Mouse (Mus musculus) midbrain, embryonic 16.5 days (tissue): ENCODE measurements around the gene Plpp1. TPM values are rescaled to one million over a fixed set of nuclear protein-coding genes. Genes with fewer than 3 reads are reported as not detected.

Experiments used
- ATAC-seq: fragments of 200-750 bp; cut with Nextera tagmentation; 2 replicates; pipeline ENCODE4 v1.8.0; 2017; ENCODE audit warnings: moderate TSS enrichment
- H3K27ac ChIP-seq: fragments of 300-500 bp; sonication (generic); 2 replicates; pipeline ENCODE4 v1.5.1; 2014; ENCODE audit warnings: mild to moderate bottlenecking, low read length, mixed read lengths
- H3K27me3 ChIP-seq: fragments of 300-500 bp; sonication (generic); 2 replicates; pipeline ENCODE4 v1.6.1; 2014; ENCODE audit warnings: low read depth, low read length, mixed read lengths; ENCODE audit not compliant: control insufficient read depth, insufficient read depth
- H3K36me3 ChIP-seq: fragments of 300-500 bp; sonication (generic); 2 replicates; pipeline ENCODE4 v1.6.1; 2014; ENCODE audit warnings: mild to moderate bottlenecking, low read length, moderate library complexity, mixed read lengths; ENCODE audit not compliant: control insufficient read depth, insufficient read depth
- H3K4me1 ChIP-seq: fragments of 300-500 bp; sonication (generic); 2 replicates; pipeline ENCODE4 v1.6.1; 2014; ENCODE audit warnings: mild to moderate bottlenecking, low read length, mixed read lengths; ENCODE audit not compliant: control insufficient read depth, insufficient read depth
- H3K4me2 ChIP-seq: fragments of 300-500 bp; sonication (generic); 2 replicates; pipeline ENCODE4 v1.6.1; 2014; ENCODE audit warnings: mild to moderate bottlenecking, low read length, mixed read lengths
- H3K4me3 ChIP-seq: fragments of 300-500 bp; sonication (generic); 2 replicates; pipeline ENCODE4 v1.5.1; 2014; ENCODE audit warnings: low read depth, mild to moderate bottlenecking, low read length, moderate library complexity, mixed read lengths
- H3K9ac ChIP-seq: fragments of 300-500 bp; sonication (generic); 2 replicates; pipeline ENCODE4 v1.6.1; 2014; ENCODE audit warnings: low read depth, low read length, mixed read lengths
- H3K9me3 ChIP-seq: fragments of 300-500 bp; sonication (generic); replicated peaks from 2 replicates; pipeline ENCODE4 v1.6.1; 2014; ENCODE audit warnings: mild to moderate bottlenecking, low read length, mixed read lengths; ENCODE audit not compliant: control insufficient read depth, poor library complexity, severe bottlenecking
- WGBS: fragments of 180-500 bp; shearing (Covaris S2); extraction: QIAGEN DNeasy Blood & Tissue Kit; methylation state at CpG from one replicate; pipeline ENCODE4 v1.1.7; 2014; 5-methylcytosine and 5-hydroxymethylcytosine counted together
- polyA plus RNA-seq: library from polyadenylated mRNA; unstranded; fragments of >200 nt; fragmentation: Nextera tagmentation; extraction: Ambion mirVana; gene quantifications from 2 replicates; pipeline ENCODE4 v1.2.1, GENCODE M21; 2015

Plpp1 gene
- polyA plus RNA-seq, 1 experiment from 2014 or later, result 69.5 TPM

DNA sequence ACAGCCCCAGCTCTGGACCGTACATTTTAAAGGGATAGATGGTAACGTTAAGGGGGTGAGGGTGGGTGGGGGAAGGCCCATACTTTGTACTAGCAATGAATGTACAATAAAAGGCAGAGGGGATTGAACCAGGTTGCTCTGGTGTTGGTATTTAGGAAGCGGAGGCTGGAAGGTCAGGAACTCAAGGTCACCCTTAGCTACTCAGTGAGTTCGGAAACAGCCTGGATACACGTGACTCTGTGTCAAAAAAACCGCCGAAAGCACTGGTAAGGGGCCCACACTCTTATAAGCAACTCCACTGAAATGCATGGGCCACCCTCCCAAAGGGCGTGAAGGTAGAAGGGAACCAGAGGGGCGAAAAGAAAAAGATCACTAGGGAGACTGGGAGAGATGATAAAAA lies 41.2 kb upstream of the Plpp1 start:
- Histone ChIP-seq H3K9me3 (no peaks in the 10 kb centered on the region; the same call in 1 of the 2 replicates), H3K9ac (no peak overlapping the region), H3K27ac (no peak overlapping the region), H3K27me3 (no peaks in the 10 kb centered on the region), H3K36me3 (no peaks in the 10 kb centered on the region), H3K4me2 (no peak overlapping the region), H3K4me1 (0 out of 2 replicates have a peak, but pooled peaks cover 2% of the 10 kb centered on the region), H3K4me3 (no peak overlapping the region)
- 86% methylated on average over 9 of the region's 9 CpGs for WGBS
- ATAC-seq, result no peak

- Histone ChIP-seq H3K4me3 (no peak overlapping the region), H3K36me3 (no peaks in the 10 kb centered on the region), H3K9me3 (no peaks in the 10 kb centered on the region; the same call in 1 of the 2 replicates), H3K4me1 (0 out of 2 replicates have a peak, but pooled peaks cover 2% of the 10 kb centered on the region), H3K27ac (no peak overlapping the region), H3K27me3 (no peaks in the 10 kb centered on the region), H3K9ac (no peak overlapping the region), H3K4me2 (no peak overlapping the region)
- ATAC-seq, result no peak
- whole genome bisulfite sequencing, result 68% methylated on average over 15 of the region's 15 CpGs
Measured at GRCm38 (mm10) chr13:112759777-112760537, 40.6 kb upstream of the Plpp1 start.

DNA sequence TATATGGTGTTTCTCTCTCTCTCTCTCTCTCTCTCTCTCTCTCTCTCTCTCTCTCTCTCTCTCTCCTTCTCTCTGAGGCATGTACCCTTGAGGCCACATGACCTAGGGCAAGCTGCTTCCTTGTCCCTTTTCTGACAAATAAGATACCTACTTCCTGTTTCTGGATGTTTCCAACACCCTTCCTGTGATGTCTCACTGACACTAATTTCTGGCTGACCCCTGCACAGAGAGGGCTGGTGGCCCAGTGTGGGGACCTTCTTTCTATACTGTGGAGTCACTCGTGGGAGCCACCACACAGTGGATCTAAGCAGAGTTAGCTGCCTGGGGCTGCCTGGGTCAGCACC lies 40.1 kb upstream of the Plpp1 start:
- no peaks in the 10 kb centered on the region; the same call in 1 of the 2 replicates for H3K9me3 ChIP-seq
- H3K27me3 ChIP-seq, result no peaks in the 10 kb centered on the region
- ATAC-seq, result no peak
- 46% methylated on average over 1 of the region's 1 CpGs for WGBS
- H3K36me3 ChIP-seq, result no peaks in the 10 kb centered on the region
- 0 out of 2 replicates have a peak, but pooled peaks cover 2% of the 10 kb centered on the region for H3K4me1 ChIP-seq
- no peak overlapping the region for H3K4me2 ChIP-seq
- no peak overlapping the region for H3K9ac ChIP-seq
- H3K27ac ChIP-seq, result no peak overlapping the region
- H3K4me3 ChIP-seq, result no peak overlapping the region

GRCm38 (mm10) chr13:112761787-112762186 lies 38.8 kb upstream of the Plpp1 start:
- Histone ChIP-seq H3K4me1 (no peaks in the 10 kb centered on the region), H3K9me3 (peaks cover 3% of the 10 kb centered on the region; the same call in 1 of the 2 replicates), H3K27me3 (no peaks in the 10 kb centered on the region), H3K9ac (no peak overlapping the region), H3K27ac (no peak overlapping the region), H3K4me2 (no peak overlapping the region), H3K4me3 (no peak overlapping the region), H3K36me3 (no peaks in the 10 kb centered on the region)
- WGBS, result 76% methylated on average over 1 of the region's 1 CpGs
- ATAC-seq, result no peak

DNA sequence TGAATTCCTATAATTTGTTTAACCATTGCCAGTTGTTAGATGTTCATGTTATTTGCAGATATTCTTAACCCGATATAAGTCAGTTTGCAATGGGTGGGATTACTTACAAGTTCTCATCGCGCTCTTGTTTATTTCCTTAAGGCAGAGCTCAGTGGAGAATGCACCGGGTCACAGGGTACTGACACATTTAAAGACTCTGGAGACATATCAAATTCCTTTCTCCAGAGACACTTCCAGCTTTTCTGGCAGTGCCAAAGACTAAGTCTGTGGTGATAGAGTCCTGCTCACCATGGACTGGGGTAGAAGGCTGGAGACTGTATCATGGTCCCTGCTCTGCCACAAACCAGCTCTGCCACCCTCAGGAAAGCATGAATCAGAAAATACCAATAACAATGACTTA lies 38.0 kb upstream of the Plpp1 start:
- Histone ChIP-seq H3K36me3 (no peaks in the 10 kb centered on the region), H3K9me3 (peaks cover 9% of the 10 kb centered on the region; the same call in 1 of the 2 replicates), H3K9ac (no peak overlapping the region), H3K4me2 (no peak overlapping the region), H3K4me1 (no peaks in the 10 kb centered on the region), H3K27me3 (no peaks in the 10 kb centered on the region), H3K4me3 (no peak overlapping the region), H3K27ac (no peak overlapping the region)
- whole genome bisulfite sequencing, result 92% methylated on average over 4 of the region's 4 CpGs
- ATAC-seq, result no peak

GRCm38 (mm10) chr13:112763531-112764091 lies 37.0 kb upstream of the Plpp1 start:
- Histone ChIP-seq H3K9me3 (peaks cover 14% of the 10 kb centered on the region; the same call in 1 of the 2 replicates), H3K4me2 (no peak overlapping the region), H3K27ac (no peak overlapping the region), H3K36me3 (no peaks in the 10 kb centered on the region), H3K4me3 (no peak overlapping the region), H3K27me3 (no peaks in the 10 kb centered on the region), H3K9ac (no peak overlapping the region), H3K4me1 (no peaks in the 10 kb centered on the region)
- WGBS, result 82% methylated on average over 10 of the region's 10 CpGs
- ATAC-seq, result no peak

DNA sequence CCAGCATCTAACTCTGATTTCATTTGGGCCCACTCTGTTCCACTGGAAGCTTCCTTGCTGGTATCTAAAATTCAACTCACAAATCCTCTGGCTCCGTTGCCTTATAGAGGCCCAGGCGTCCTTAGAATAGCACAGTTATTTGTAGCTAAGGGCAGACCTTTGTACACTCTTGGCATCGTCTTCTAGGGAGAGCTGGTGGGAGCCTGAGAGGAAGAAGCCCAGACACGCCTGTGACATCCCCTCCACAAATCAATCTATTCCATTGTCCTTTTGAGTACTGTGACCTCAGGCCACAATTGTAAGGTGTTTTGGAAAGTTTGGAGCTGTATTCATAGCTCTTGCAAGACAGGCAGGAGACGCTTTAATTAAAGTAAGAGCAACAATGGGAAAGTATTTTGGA lies 36.0 kb upstream of the Plpp1 start:
- H3K27me3 ChIP-seq, result no peaks in the 10 kb centered on the region
- H3K4me2 ChIP-seq, result no peak overlapping the region
- no peak for ATAC-seq
- H3K4me1 ChIP-seq, result no peaks in the 10 kb centered on the region
- H3K27ac ChIP-seq, result no peak overlapping the region
- H3K4me3 ChIP-seq, result no peak overlapping the region
- H3K9ac ChIP-seq, result no peak overlapping the region
- H3K9me3 ChIP-seq, result peaks cover 14% of the 10 kb centered on the region; the same call in 1 of the 2 replicates
- H3K36me3 ChIP-seq, result no peaks in the 10 kb centered on the region
- WGBS, result 87% methylated on average over 5 of the region's 5 CpGs

DNA sequence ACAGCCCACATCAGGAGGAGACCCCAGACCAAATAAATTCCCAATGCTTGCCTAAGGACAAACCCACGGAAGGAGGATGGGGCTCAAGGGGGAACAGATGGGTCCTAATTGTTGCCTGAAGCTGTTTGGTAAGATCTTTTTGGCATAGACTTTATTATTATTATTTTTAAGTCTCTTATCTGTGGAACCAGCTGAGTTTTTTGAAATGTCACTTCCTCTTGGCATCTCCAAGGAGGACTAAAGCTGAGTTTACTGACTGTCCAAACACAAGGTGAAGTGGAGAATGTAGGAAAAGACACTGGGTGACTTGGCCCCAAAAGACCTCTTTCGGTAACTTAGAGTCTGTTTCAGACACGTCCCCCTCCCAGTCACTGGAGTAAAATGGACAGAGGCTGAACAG lies 34.9 kb upstream of the Plpp1 start:
- Histone ChIP-seq H3K36me3 (no peaks in the 10 kb centered on the region), H3K4me3 (no peak overlapping the region), H3K27me3 (no peaks in the 10 kb centered on the region), H3K9me3 (peaks cover 14% of the 10 kb centered on the region; the same call in 1 of the 2 replicates), H3K9ac (no peak overlapping the region), H3K4me2 (no peak overlapping the region), H3K4me1 (no peaks in the 10 kb centered on the region), H3K27ac (no peak overlapping the region)
- WGBS, result 86% methylated on average over 3 of the region's 3 CpGs
- no peak for ATAC-seq
